Comparison of ENCODE assay signal across 23 mouse cellular contexts in genomic region chr8:106819581-106819980, GRCm38 (mm10). TPM values are rescaled to one million over a fixed set of nuclear protein-coding genes. Genes with fewer than 3 reads are reported as not detected.
DNase-seq lines count a peak whose midpoint lies in the region; ATAC-seq lines count a peak whose summit lies in the region.
"Had no signal": no experiment of that assay in that cellular context is flagged by ENCODE, and none has a peak within 500 bp of the region (broad histone marks: within the 10 kb centered on the region; RNA-seq: fewer than 3 reads in every experiment).

No protein-coding gene starts in this region.

- no peak overlapping the region for H3K4me3 ChIP-seq in kidney, embryonic 15.5 days (replicated peaks)
- no peak overlapping the region for H3K4me3 ChIP-seq in stomach, embryonic 15.5 days (replicated peaks)
- H3K4me3 ChIP-seq: heart, embryonic 13.5 days; hindbrain, embryonic 15.5 days; limb, embryonic 12.5 days; liver, embryonic 12.5 days; neural tube, embryonic 12.5 days had no signal

- peak; percentile 7 to 24 for DNase-seq in adrenal gland, postnatal 36 days
- DNase-seq in adrenal gland, postnatal 4 days (ENCODE audit: low spot score in 2 of 2) = no peak
- DNase-seq in kidney, adult 18-20 months = no peak
- peak; percentile 14 for DNase-seq in NIH3T3 (ENCODE audit: low read depth)
- DNase-seq in lung, postnatal 36 days = no peak
- no peak for DNase-seq in gastrocnemius, adult 18-20 months (ENCODE audit: low spot score)
- DNase-seq: adrenal gland, postnatal 25 days; B cell, adult 2 months; cerebellum, adult 18-20 months; cerebellum, postnatal 25 days; heart, adult 18-20 months; lung, adult 2 months; right cerebral cortex, postnatal 4 days; thymus, postnatal 36 days had no signal

- H3K4me2 ChIP-seq in kidney, embryonic 15.5 days = no peak overlapping the region
- H3K4me2 ChIP-seq in stomach, embryonic 15.5 days = no peak overlapping the region
- H3K4me2 ChIP-seq: heart, embryonic 13.5 days; hindbrain, embryonic 15.5 days; limb, embryonic 12.5 days; liver, embryonic 12.5 days; neural tube, embryonic 12.5 days had no signal

- WGBS in kidney, embryonic 15.5 days = 86% methylated on average over 3 of the region's 3 CpGs
- WGBS in stomach, embryonic 15.5 days = 85% methylated on average over 3 of the region's 3 CpGs

- no peak overlapping the region for H3K9ac ChIP-seq in kidney, embryonic 15.5 days
- H3K9ac ChIP-seq in stomach, embryonic 15.5 days = no peak overlapping the region
- H3K9ac ChIP-seq: heart, embryonic 13.5 days; hindbrain, embryonic 15.5 days; limb, embryonic 12.5 days; liver, embryonic 12.5 days; neural tube, embryonic 12.5 days had no signal

- peaks cover 33% of the 10 kb centered on the region for H3K4me1 ChIP-seq in kidney, embryonic 15.5 days
- peaks cover 3% of the 10 kb centered on the region for H3K4me1 ChIP-seq in stomach, embryonic 15.5 days

- H3K27ac ChIP-seq in kidney, embryonic 15.5 days = peak overlapping the region; percentile 84
- H3K27ac ChIP-seq in stomach, embryonic 15.5 days = peak overlapping the region; percentile 71
- H3K27ac ChIP-seq: heart, embryonic 13.5 days; limb, embryonic 12.5 days; liver, embryonic 12.5 days; neural tube, embryonic 12.5 days had no signal

- H3K36me3 ChIP-seq in kidney, embryonic 15.5 days = peaks cover 7% of the 10 kb centered on the region
- H3K36me3 ChIP-seq in stomach, embryonic 15.5 days = peaks cover 3% of the 10 kb centered on the region; the same call in 1 of the 2 replicates
- H3K36me3 ChIP-seq: hindbrain, embryonic 15.5 days; neural tube, embryonic 12.5 days had no signal

- no peak for ATAC-seq in kidney, embryonic 15.5 days (replicated peaks; ENCODE audit: low FRiP score)
- ATAC-seq in stomach, embryonic 15.5 days (ENCODE audit: insufficient read depth, low FRiP score, low read depth) = no peak
- ATAC-seq: forebrain, embryonic 16.5 days; intestine, postnatal 0 days; liver, embryonic 12.5 days had no signal

- no peaks in the 10 kb centered on the region for H3K27me3 ChIP-seq in kidney, embryonic 15.5 days
- H3K27me3 ChIP-seq in stomach, embryonic 15.5 days (replicated peaks) = no peaks in the 10 kb centered on the region
- H3K27me3 ChIP-seq: heart, embryonic 13.5 days; hindbrain, embryonic 15.5 days; limb, embryonic 12.5 days; liver, embryonic 12.5 days; neural tube, embryonic 12.5 days had no signal

- H3K9me3 ChIP-seq in kidney, embryonic 15.5 days (replicated peaks) = no peaks in the 10 kb centered on the region
- H3K9me3 ChIP-seq in stomach, embryonic 15.5 days = no peaks in the 10 kb centered on the region
- H3K9me3 ChIP-seq: heart, embryonic 13.5 days; hindbrain, embryonic 15.5 days; limb, embryonic 12.5 days; liver, embryonic 12.5 days; neural tube, embryonic 12.5 days had no signal

RNA-seq across cellular contexts. Expression of gene Has3, which starts 50.5 kb away (rescaled TPM):
- total RNA-seq in adrenal gland, postnatal 36 days (2021) = 1 to 10 TPM in 1 of 2 experiments, under 1 TPM in 1; 0.20 to 1.5 TPM
- total RNA-seq in adrenal gland, postnatal 4 days (2021) = 1 to 10 TPM; 1.1 to 1.3 TPM
- 1.2 and 1.5 TPM in 2 replicates for polyA plus RNA-seq in kidney, embryonic 15.5 days (2015; fragmentation: Nextera tagmentation; extraction: Ambion mirVana)
- 0.23 and 0.62 TPM in 2 replicates for polyA plus RNA-seq in stomach, embryonic 15.5 days (2015; fragmentation: Nextera tagmentation; extraction: Ambion mirVana)
- total RNA-seq in gastrocnemius, adult 18-20 months (2021) = under 1 TPM; 0.37 to 0.57 TPM

Comparison
In these comparisons a context has a peak if more than half of its experiments do, and no peak if none do; other contexts are left out.
1. DNase-seq: peak in adrenal gland, postnatal 36 days (2 of 2) and NIH3T3 (single experiment); none in adrenal gland, postnatal 4 days (0 of 2), kidney, adult 18-20 months (single experiment), lung, postnatal 36 days (single experiment) and gastrocnemius, adult 18-20 months (single experiment).